Mouse (Mus musculus) lung, postnatal 0 days (tissue): ENCODE measurements around the gene Zdhhc16.

Source experiments
- CTCF ChIP-seq: IDR thresholded peaks from 2 replicates; pipeline ENCODE4 v1.5.1; 2016; ENCODE audit warnings: antibody characterized with exemption, mild to moderate bottlenecking
- EP300 ChIP-seq: IDR thresholded peaks from 2 replicates; pipeline ENCODE4 v1.6.1; 2016; ENCODE audit warnings: antibody characterized with exemption, mild to moderate bottlenecking, control low read depth

GRCm38 (mm10) chr19:41912121-41913080, 20.9 kb upstream of the Zdhhc16 start:
- no peak for TF ChIP-seq CTCF
- no peak for TF ChIP-seq EP300
